Comparison of ENCODE assay signal across 18 mouse cellular contexts in the genomic region with DNA sequence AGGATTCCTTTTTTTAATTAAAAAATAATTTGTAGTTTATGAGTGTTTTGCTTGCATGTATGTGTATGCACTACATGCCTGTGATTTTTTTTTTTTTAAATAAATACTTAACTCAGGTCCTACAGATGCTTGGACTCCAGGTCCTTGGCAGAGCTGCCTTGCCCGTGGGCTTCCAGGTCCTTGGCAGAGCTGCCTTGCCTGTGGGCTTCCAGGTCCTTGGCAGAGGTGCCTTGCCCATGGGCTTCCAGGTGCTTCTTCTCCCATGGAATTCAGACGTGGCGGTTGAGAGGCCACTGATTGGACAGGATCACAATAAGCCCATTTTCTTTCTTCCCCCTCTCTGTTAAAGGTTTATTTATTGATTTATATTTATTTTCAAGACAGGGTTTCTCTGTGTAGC. TPM values are rescaled to one million over a fixed set of nuclear protein-coding genes. Genes with fewer than 3 reads are reported as not detected.
DNase-seq lines count a peak whose midpoint lies in the region; TF ChIP-seq lines count a peak whose summit lies in the region.
"Had no signal": no experiment of that assay in that cellular context is flagged by ENCODE, and none has a peak within 500 bp of the region (broad histone marks: within the 10 kb centered on the region; RNA-seq: fewer than 3 reads in every experiment).

No protein-coding gene starts in this region.

- 3% methylated on average over 3 of the region's 3 CpGs for WGBS in cerebellum, adult 2 months
- 40% methylated on average over 3 of the region's 3 CpGs for WGBS in kidney, adult 2 months

- 0 out of 2 replicates have a peak overlapping the region, but pooled peaks have one; percentile 24 for H3K27ac ChIP-seq in cerebellum, adult 2 months (ENCODE audit: insufficient read depth, low read length)
- H3K27ac ChIP-seq in kidney, adult 2 months (ENCODE audit: insufficient read depth, low read depth, low read length) = no peak overlapping the region
- H3K27ac ChIP-seq: embryonic facial prominence, embryonic 10.5 days; forebrain, embryonic 13.5 days; heart, adult 2 months; hindbrain, embryonic 15.5 days had no signal

- no peak for TF ChIP-seq POLR2A in cerebellum, adult 2 months (IDR thresholded peaks at IDR 0.05; ENCODE audit: borderline replicate concordance, insufficient read depth, low read length)
- no peak for TF ChIP-seq POLR2A in kidney, adult 2 months (IDR thresholded peaks at IDR 0.05; ENCODE audit: low read depth, low read length)

- peaks cover 16% of the 10 kb centered on the region for H3K4me1 ChIP-seq in cerebellum, adult 2 months (ENCODE audit: control insufficient read depth, insufficient read depth, low read length)
- peaks cover 21% of the 10 kb centered on the region for H3K4me1 ChIP-seq in kidney, adult 2 months (ENCODE audit: control insufficient read depth, insufficient read depth, low read length)

- H3K36me3 ChIP-seq in kidney, adult 2 months (ENCODE audit: control insufficient read depth, insufficient read depth, low read length) = no peaks in the 10 kb centered on the region; the same call in 1 of the 2 replicates
- H3K36me3 ChIP-seq: hindbrain, embryonic 15.5 days had no signal

- no peaks in the 10 kb centered on the region for H3K27me3 ChIP-seq in cerebellum, adult 2 months (ENCODE audit: control insufficient read depth, insufficient read depth, low read length)
- H3K27me3 ChIP-seq in kidney, adult 2 months (replicated peaks; ENCODE audit: control insufficient read depth, insufficient read depth, low read length) = no peaks in the 10 kb centered on the region
- H3K27me3 ChIP-seq: CH12.LX; forebrain, embryonic 13.5 days; hindbrain, embryonic 15.5 days; Patski had no signal

- no peak overlapping the region for H3K4me3 ChIP-seq in cerebellum, adult 2 months (replicated peaks; ENCODE audit: insufficient read depth, low read depth, low read length)
- no peak overlapping the region for H3K4me3 ChIP-seq in kidney, adult 2 months (ENCODE audit: insufficient read depth, low read depth, low read length)
- H3K4me3 ChIP-seq: embryonic facial prominence, embryonic 10.5 days; forebrain, embryonic 13.5 days; heart, adult 2 months; hindbrain, embryonic 15.5 days had no signal

- DNase-seq in cerebellum, adult 2 months = peak in 1 of 2 experiments; percentile 60
- DNase-seq in cerebellum, postnatal 4 days (ENCODE audit: low spot score in 2 of 2) = no peak
- peak; percentile 23 for DNase-seq in kidney, adult 2 months
- no peak for DNase-seq in kidney, postnatal 14 days
- DNase-seq in cerebellum, adult 9-11 months = peak; percentile 63
- peak; percentile 40 to 63 for DNase-seq in cerebellum, postnatal 25 days
- DNase-seq in neural tube, embryonic 10.5 days (ENCODE audit: extremely low spot score, low spot score) = no peak
- DNase-seq: adrenal gland, postnatal 25 days; forebrain, postnatal 0 days; gastrocnemius, postnatal 14 days; heart, adult 2 months; heart, postnatal 36 days; kidney, adult 11 months had no signal

- no peak for TF ChIP-seq CTCF in cerebellum, adult 2 months (IDR thresholded peaks at IDR 0.05; ENCODE audit: borderline replicate concordance, insufficient read depth, low read depth, low read length)
- TF ChIP-seq CTCF in kidney, adult 2 months (conservative IDR thresholded peaks at IDR 0.05; ENCODE audit: insufficient read depth, insufficient read length, low read depth, low read length) = no peak

RNA-seq across cellular contexts. Expression of gene Chka, which starts 5.6 kb away (rescaled TPM):
- polyA plus RNA-seq in cerebellum, adult 2 months (2012; rRNA removed) = 118 and 132 TPM in 2 replicates
- 65.0 and 72.0 TPM in 2 replicates for polyA plus RNA-seq in kidney, adult 2 months (2012; rRNA removed)

RNA-seq across cellular contexts. Expression of gene Tcirg1, which starts 49.7 kb away (rescaled TPM):
- polyA plus RNA-seq in cerebellum, adult 2 months (2012; rRNA removed) = 29.9 and 32.3 TPM in 2 replicates
- polyA plus RNA-seq in kidney, adult 2 months (2012; rRNA removed) = 69.2 and 71.2 TPM in 2 replicates

RNA-seq across cellular contexts. Expression of gene Ndufs8, which starts 55.4 kb away (rescaled TPM):
- 363 and 369 TPM in 2 replicates for polyA plus RNA-seq in cerebellum, adult 2 months (2012; rRNA removed)
- 678 and 742 TPM in 2 replicates for polyA plus RNA-seq in kidney, adult 2 months (2012; rRNA removed)

Comparison
In these comparisons a context has a peak if more than half of its experiments do, and no peak if none do; other contexts are left out.
1. DNase-seq: peak in kidney, adult 2 months (single experiment), cerebellum, adult 9-11 months (single experiment) and cerebellum, postnatal 25 days (2 of 2); none in cerebellum, postnatal 4 days (0 of 2), kidney, postnatal 14 days (single experiment) and neural tube, embryonic 10.5 days (single experiment).